14 mouse cellular contexts compared by ENCODE assay signal in genomic region chr10:77016499-77016898, GRCm38 (mm10).
"Had no signal": no experiment of that assay in that cellular context is flagged by ENCODE, and none has a peak within 500 bp of the region (broad histone marks: within the 10 kb centered on the region; RNA-seq: fewer than 3 reads in every experiment).

No protein-coding gene starts in this region.

- H3K27me3 ChIP-seq: limb, embryonic 12.5 days; liver, embryonic 13.5 days; neural tube, embryonic 13.5 days had no signal

- H3K9me3 ChIP-seq: liver, embryonic 13.5 days; neural tube, embryonic 13.5 days had no signal

- H3K9ac ChIP-seq: limb, embryonic 12.5 days; liver, embryonic 13.5 days; liver, postnatal 0 days; neural tube, embryonic 13.5 days had no signal

- H3K4me2 ChIP-seq: limb, embryonic 12.5 days; liver, embryonic 13.5 days; neural tube, embryonic 13.5 days had no signal

- H3K4me1 ChIP-seq: liver, embryonic 13.5 days had no signal

- ATAC-seq: liver, postnatal 0 days had no signal

- DNase-seq: kidney, adult 8-10 months; kidney, postnatal 14 days; layer of hippocampus, adult 9-11 months; liver; liver, embryonic 13.5 days; liver, postnatal 0 days; midbrain, embryonic 14.5 days; retina, postnatal 1 day; right cerebral cortex, postnatal 4 days; spleen, adult 18-20 months; thymus, adult 18-20 months; thymus, postnatal 14 days had no signal

- H3K36me3 ChIP-seq: limb, embryonic 12.5 days; liver, embryonic 13.5 days; neural tube, embryonic 13.5 days had no signal

- H3K4me3 ChIP-seq: limb, embryonic 12.5 days; liver, embryonic 13.5 days; neural tube, embryonic 13.5 days had no signal

- H3K27ac ChIP-seq: limb, embryonic 12.5 days; liver, embryonic 13.5 days; neural tube, embryonic 13.5 days had no signal
